Comparison of ENCODE assay signal across 12 mouse cellular contexts in the genomic region with DNA sequence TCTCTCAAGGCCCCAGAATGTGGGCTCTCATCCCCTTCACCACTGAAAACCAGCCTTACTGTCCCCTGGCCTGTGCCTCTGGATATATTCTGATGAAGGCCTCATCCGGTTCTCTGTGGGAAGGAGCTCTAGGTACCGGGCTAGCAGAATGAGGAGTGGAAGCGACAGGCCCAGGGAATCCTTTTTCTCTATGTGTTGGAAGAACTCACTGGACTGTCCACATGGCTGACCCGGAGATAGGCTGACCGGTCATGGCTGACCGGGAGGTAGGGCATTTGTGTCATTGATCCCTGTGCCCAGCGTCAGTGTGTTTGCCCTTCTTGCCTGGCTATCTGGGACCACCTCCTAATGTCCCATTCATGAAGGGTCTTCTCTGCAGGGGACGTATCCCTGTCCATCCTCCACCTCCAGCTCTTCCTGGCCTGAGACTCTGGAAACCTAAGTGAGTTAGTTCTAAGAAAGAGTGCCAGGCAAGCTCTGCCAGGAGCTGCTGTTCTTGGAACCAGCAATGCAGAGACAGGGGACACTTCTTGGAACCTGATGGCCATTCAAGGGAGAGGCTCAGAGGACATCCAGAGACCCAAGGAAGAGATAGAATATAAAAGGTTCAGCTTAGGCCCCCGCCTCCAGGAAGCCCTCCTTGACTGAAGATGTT. TPM values are rescaled to one million over a fixed set of nuclear protein-coding genes. Genes with fewer than 3 reads are reported as not detected.
DNase-seq lines count a peak whose midpoint lies in the region; ATAC-seq and TF ChIP-seq lines count a peak whose summit lies in the region.
"Had no signal": no experiment of that assay in that cellular context is flagged by ENCODE, and none has a peak within 500 bp of the region (broad histone marks: within the 10 kb centered on the region; RNA-seq: fewer than 3 reads in every experiment).

No protein-coding gene starts in this region.

- H3K36me3 ChIP-seq in heart, embryonic 11.5 days (ENCODE audit: control insufficient read depth, insufficient read depth, low read length), result no peaks in the 10 kb centered on the region
- H3K36me3 ChIP-seq in lung, postnatal 0 days (ENCODE audit: insufficient read depth, low read length), result no peaks in the 10 kb centered on the region
- no peaks in the 10 kb centered on the region for H3K36me3 ChIP-seq in stomach, embryonic 14.5 days (ENCODE audit: control insufficient read depth, insufficient read depth, low read length)
- H3K36me3 ChIP-seq: hindbrain, embryonic 15.5 days; neural tube, embryonic 13.5 days had no signal

- peak overlapping the region; percentile 46; the same call in 1 of the 2 replicates for H3K27ac ChIP-seq in heart, embryonic 11.5 days (ENCODE audit: low read depth, low read length)
- peak overlapping the region; percentile 61; the same call in 1 of the 2 replicates for H3K27ac ChIP-seq in lung, postnatal 0 days (ENCODE audit: low read length)
- H3K27ac ChIP-seq in stomach, embryonic 14.5 days (ENCODE audit: low read length), result peak overlapping the region; percentile 81; the same call in 1 of the 2 replicates
- H3K27ac ChIP-seq: hindbrain, embryonic 15.5 days; neural tube, embryonic 13.5 days had no signal

- no peak overlapping the region for H3K4me3 ChIP-seq in heart, embryonic 11.5 days (ENCODE audit: low read depth, low read length)
- no peak overlapping the region for H3K4me3 ChIP-seq in lung, postnatal 0 days (ENCODE audit: low read depth, low read length)
- no peak overlapping the region for H3K4me3 ChIP-seq in stomach, embryonic 14.5 days (ENCODE audit: low read depth, low read length)
- H3K4me3 ChIP-seq: hindbrain, embryonic 15.5 days; neural tube, embryonic 13.5 days had no signal

- no peak for TF ChIP-seq CTCF in lung, postnatal 0 days (IDR thresholded peaks at IDR 0.05)

- no peak for TF ChIP-seq EP300 in lung, postnatal 0 days (IDR thresholded peaks at IDR 0.05)

- WGBS in heart, embryonic 11.5 days (ENCODE audit: insufficient replicate concordance), result 89% methylated on average over 9 of the region's 9 CpGs
- WGBS in lung, postnatal 0 days, result 77% methylated on average over 9 of the region's 9 CpGs
- 80% methylated on average over 9 of the region's 9 CpGs for WGBS in stomach, embryonic 14.5 days

- no peak for ATAC-seq in heart, embryonic 11.5 days (replicated peaks; ENCODE audit: insufficient number of reproducible peaks, low FRiP score, low TSS enrichment)
- ATAC-seq in lung, postnatal 0 days, result no peak
- peak; percentile 14; the same call in 1 of the 2 replicates for ATAC-seq in stomach, embryonic 14.5 days (ENCODE audit: insufficient number of reproducible peaks, insufficient read depth, low FRiP score, low read depth)

- H3K27me3 ChIP-seq in heart, embryonic 11.5 days (ENCODE audit: control insufficient read depth, insufficient read depth, low read length), result no peaks in the 10 kb centered on the region
- H3K27me3 ChIP-seq in lung, postnatal 0 days (replicated peaks; ENCODE audit: insufficient read depth, low read length), result no peaks in the 10 kb centered on the region
- no peaks in the 10 kb centered on the region for H3K27me3 ChIP-seq in stomach, embryonic 14.5 days (ENCODE audit: control insufficient read depth, insufficient read depth, low read length)
- H3K27me3 ChIP-seq: hindbrain, embryonic 15.5 days; neural tube, embryonic 13.5 days had no signal

- intact Hi-C loops in heart, postnatal 36 days (cut with DNase I), result no loop called here

- H3K4me2 ChIP-seq in heart, embryonic 11.5 days, result no peak overlapping the region
- H3K4me2 ChIP-seq in lung, postnatal 0 days (replicated peaks; ENCODE audit: low read depth, low read length), result no peak overlapping the region
- 0 out of 2 replicates have a peak overlapping the region, but pooled peaks have one; percentile 3 for H3K4me2 ChIP-seq in stomach, embryonic 14.5 days (replicated peaks; ENCODE audit: low read depth, low read length)
- H3K4me2 ChIP-seq: hindbrain, embryonic 15.5 days; neural tube, embryonic 13.5 days had no signal

- no peak overlapping the region for H3K9ac ChIP-seq in heart, embryonic 11.5 days (ENCODE audit: low read depth, low read length)
- H3K9ac ChIP-seq in lung, postnatal 0 days (replicated peaks; ENCODE audit: low read depth), result no peak overlapping the region
- no peak overlapping the region for H3K9ac ChIP-seq in stomach, embryonic 14.5 days (replicated peaks; ENCODE audit: low read depth, low read length)
- H3K9ac ChIP-seq: hindbrain, embryonic 15.5 days; neural tube, embryonic 13.5 days had no signal

- no peak for DNase-seq in heart, postnatal 36 days
- no peak for DNase-seq in lung, postnatal 0 days (ENCODE audit: low spot score)
- DNase-seq in lung, postnatal 14 days, result no peak
- DNase-seq in kidney, adult 9 months, result peak; percentile 52
- DNase-seq in frontal cortex, postnatal 10 days (ENCODE audit: low spot score in 2 of 2), result no peak
- no peak for DNase-seq in neural tube, embryonic 10.5 days (ENCODE audit: extremely low spot score, low spot score)
- DNase-seq: cerebellum, adult 8-10 months; thymus, postnatal 4 days had no signal

- no peaks in the 10 kb centered on the region for H3K9me3 ChIP-seq in heart, embryonic 11.5 days (replicated peaks; ENCODE audit: control insufficient read depth, low read length)
- no peaks in the 10 kb centered on the region for H3K9me3 ChIP-seq in lung, postnatal 0 days (ENCODE audit: low read length)
- no peaks in the 10 kb centered on the region for H3K9me3 ChIP-seq in stomach, embryonic 14.5 days (ENCODE audit: control insufficient read depth, low read depth, low read length)
- H3K9me3 ChIP-seq: hindbrain, embryonic 15.5 days; neural tube, embryonic 13.5 days had no signal

- H3K4me1 ChIP-seq in heart, embryonic 11.5 days (ENCODE audit: control insufficient read depth, insufficient read depth, low read length), result peaks cover 32% of the 10 kb centered on the region
- peaks cover 33% of the 10 kb centered on the region for H3K4me1 ChIP-seq in lung, postnatal 0 days (ENCODE audit: insufficient read depth, low read depth, low read length)
- peaks cover 22% of the 10 kb centered on the region for H3K4me1 ChIP-seq in stomach, embryonic 14.5 days (ENCODE audit: control insufficient read depth, insufficient read depth, low read length)
- H3K4me1 ChIP-seq: hindbrain, embryonic 15.5 days; neural tube, embryonic 13.5 days had no signal

RNA-seq across cellular contexts. Expression of a gene that starts 12.6 kb away (rescaled TPM):
- 7.7 and 8.8 TPM in 2 replicates for polyA plus RNA-seq in heart, embryonic 11.5 days (2014; fragmentation: Nextera tagmentation; extraction: Ambion mirVana)
- 100 to 1,000 TPM; 145 to 149 TPM for total RNA-seq in heart, postnatal 36 days (2021)
- polyA plus RNA-seq in lung, postnatal 0 days (2015; fragmentation: Nextera tagmentation; extraction: Ambion mirVana), result 49.2 and 52.3 TPM in 2 replicates
- polyA plus RNA-seq in stomach, embryonic 14.5 days (2014; fragmentation: Nextera tagmentation; extraction: Ambion mirVana), result 8.0 and 9.5 TPM in 2 replicates

RNA-seq across cellular contexts. Expression of a gene that starts 18.8 kb away (rescaled TPM):
- polyA plus RNA-seq in heart, embryonic 11.5 days (2014; fragmentation: Nextera tagmentation; extraction: Ambion mirVana), result 5.8 and 9.0 TPM in 2 replicates
- total RNA-seq in heart, postnatal 36 days (2021), result 10 to 100 TPM; 27.0 to 33.6 TPM
- 22.9 and 24.6 TPM in 2 replicates for polyA plus RNA-seq in lung, postnatal 0 days (2015; fragmentation: Nextera tagmentation; extraction: Ambion mirVana)
- 24.8 and 27.8 TPM in 2 replicates for polyA plus RNA-seq in stomach, embryonic 14.5 days (2014; fragmentation: Nextera tagmentation; extraction: Ambion mirVana)

RNA-seq across cellular contexts. Expression of a gene that starts 29.7 kb away (rescaled TPM):
- 10.6 and 12.1 TPM in 2 replicates for polyA plus RNA-seq in heart, embryonic 11.5 days (2014; fragmentation: Nextera tagmentation; extraction: Ambion mirVana)
- 10 to 100 TPM; 22.3 to 22.6 TPM for total RNA-seq in heart, postnatal 36 days (2021)
- 5.9 and 8.3 TPM in 2 replicates for polyA plus RNA-seq in lung, postnatal 0 days (2015; fragmentation: Nextera tagmentation; extraction: Ambion mirVana)
- polyA plus RNA-seq in stomach, embryonic 14.5 days (2014; fragmentation: Nextera tagmentation; extraction: Ambion mirVana), result 12.4 and 12.9 TPM in 2 replicates

RNA-seq across cellular contexts. Expression of a gene that starts 31.9 kb away (rescaled TPM):
- 0.66 and 0.92 TPM in 2 replicates for polyA plus RNA-seq in heart, embryonic 11.5 days (2014; fragmentation: Nextera tagmentation; extraction: Ambion mirVana)
- total RNA-seq in heart, postnatal 36 days (2021), result 1 to 10 TPM; 4.2 to 5.3 TPM
- 0.23 and 0.36 TPM in 2 replicates for polyA plus RNA-seq in lung, postnatal 0 days (2015; fragmentation: Nextera tagmentation; extraction: Ambion mirVana)
- polyA plus RNA-seq in stomach, embryonic 14.5 days (2014; fragmentation: Nextera tagmentation; extraction: Ambion mirVana), result 0.13 and 0.19 TPM in 2 replicates
